Mouse (Mus musculus): ENCODE results near the gene Acsf2.
"Not testable (repeated sequence)": the region's sequence is repeated elsewhere in the genome, so short reads cannot be mapped to it uniquely, and the experiment has no call there.

Acsf2 gene

GRCm38 (mm10) chr11:94601321-94602281 is at the start of gene Acsf2:
Gene Acsf2, minus strand, starts transcription at chr11:94601871.
- peak; percentile 41 for DNase-seq (ENCODE audit: low spot score)

GRCm38 (mm10) chr11:94651241-94651640 is 49.6 kb upstream of the Acsf2 start:
- DNase-seq (ENCODE audit: low spot score), result not testable (repeated sequence)

GRCm38 (mm10) chr11:94646457-94646856 is 44.8 kb upstream of the Acsf2 start:
- no peak for DNase-seq (ENCODE audit: low spot score)

- DNase-seq (ENCODE audit: low spot score), result no peak
These were observed 43.0 kb upstream of the Acsf2 start for GRCm38 (mm10) chr11:94644461-94645219.

- DNase-seq (ENCODE audit: low spot score), result no peak
These were observed 32.8 kb upstream of the Acsf2 start for GRCm38 (mm10) chr11:94634431-94634830.

- no peak for DNase-seq (ENCODE audit: low spot score)
These were observed 31.3 kb upstream of the Acsf2 start for GRCm38 (mm10) chr11:94632988-94633387.

GRCm38 (mm10) chr11:94631969-94632368 is 30.3 kb upstream of the Acsf2 start:
- DNase-seq (ENCODE audit: low spot score), result no peak

GRCm38 (mm10) chr11:94630199-94631011 is 28.7 kb upstream of the Acsf2 start:
- DNase-seq (ENCODE audit: low spot score), result no peak

- no peak for DNase-seq (ENCODE audit: low spot score)
These were observed 28.2 kb upstream of the Acsf2 start for GRCm38 (mm10) chr11:94629884-94630198.

GRCm38 (mm10) chr11:94629199-94629883 is 27.7 kb upstream of the Acsf2 start, which contains the start of gene Lrrc59:
Gene Lrrc59, plus strand, starts transcription at chr11:94629767.
- peak; percentile 77 for DNase-seq (ENCODE audit: low spot score)

- DNase-seq (ENCODE audit: low spot score), result no peak
These were observed 20.5 kb upstream of the Acsf2 start for GRCm38 (mm10) chr11:94622162-94622561.

GRCm38 (mm10) chr11:94621458-94621852 is 19.8 kb upstream of the Acsf2 start:
- DNase-seq (ENCODE audit: low spot score), result no peak

GRCm38 (mm10) chr11:94620766-94621457 is 19.2 kb upstream of the Acsf2 start:
- no peak for DNase-seq (ENCODE audit: low spot score)

- DNase-seq (ENCODE audit: low spot score), result no peak
These were observed 16.0 kb upstream of the Acsf2 start for GRCm38 (mm10) chr11:94617646-94618045.

GRCm38 (mm10) chr11:94615494-94615893 is 13.8 kb upstream of the Acsf2 start:
- no peak for DNase-seq (ENCODE audit: low spot score)

- DNase-seq (ENCODE audit: low spot score), result no peak
These were observed 12.9 kb upstream of the Acsf2 start for GRCm38 (mm10) chr11:94614603-94615002.

- DNase-seq (ENCODE audit: low spot score), result no peak
These were observed 9.4 kb upstream of the Acsf2 start for GRCm38 (mm10) chr11:94610744-94611740.

GRCm38 (mm10) chr11:94602356-94602955 is 785 bp upstream of the Acsf2 start:
- no peak for DNase-seq (ENCODE audit: low spot score)

- no peak for DNase-seq (ENCODE audit: low spot score)
These were observed 1.2 kb downstream of the Acsf2 start for GRCm38 (mm10) chr11:94600447-94600846.
